Mouse (Mus musculus): ENCODE data around the gene Nup210l.
"Not testable (repeated sequence)": the region's sequence is repeated elsewhere in the genome, so short reads cannot be mapped to it uniquely, and the experiment has no call there.

Nup210l gene

DNA sequence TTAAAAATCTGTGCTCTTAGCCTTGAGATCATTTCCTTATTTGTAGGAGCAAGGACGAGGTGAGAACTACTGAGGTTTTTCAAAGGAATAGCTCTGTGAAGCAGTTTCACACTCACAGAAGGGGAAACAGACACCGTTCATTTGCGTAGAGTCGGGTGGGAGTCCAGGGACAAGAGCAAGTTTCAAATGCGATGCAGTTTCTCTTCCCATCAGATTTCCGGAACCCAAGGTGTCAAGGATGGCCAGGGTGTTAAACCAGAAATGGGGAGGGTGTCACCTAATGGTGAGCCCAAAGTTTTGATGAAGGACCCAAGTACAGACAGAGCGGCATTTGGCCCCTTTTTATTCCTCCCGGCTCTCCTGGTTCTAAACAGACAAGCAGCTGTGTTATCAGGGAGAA is 127.1 kb downstream of the Nup210l start:
- no peak for DNase-seq

- peak; percentile 95 to 98 for DNase-seq
These were observed 127.8 kb downstream of the Nup210l start, which contains the start of gene Jtb for GRCm38 (mm10) chr3:90231507-90232333. Jtb (plus strand) TSS chr3:90231597.

DNA sequence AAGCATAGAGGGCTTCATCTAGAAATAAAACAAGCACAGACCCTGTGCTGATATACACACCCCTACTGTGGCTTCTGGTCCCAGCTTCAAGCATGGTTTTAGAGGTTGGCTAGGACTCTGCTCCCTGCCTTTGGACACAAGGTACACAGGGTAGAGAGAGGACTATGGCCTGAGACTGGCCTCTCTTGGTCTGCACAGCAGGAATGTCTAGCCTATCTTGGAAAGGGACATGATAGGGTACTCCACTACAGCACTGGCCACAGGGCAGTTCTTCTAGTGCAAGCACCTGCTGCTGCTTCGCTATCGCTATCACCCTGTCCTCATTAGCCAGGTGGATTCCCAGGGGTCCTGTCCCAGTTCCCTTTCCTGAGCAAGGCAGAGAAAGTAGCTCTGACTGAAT is 137.3 kb downstream of the Nup210l start:
- peak; percentile 36 to 72 for DNase-seq

DNA sequence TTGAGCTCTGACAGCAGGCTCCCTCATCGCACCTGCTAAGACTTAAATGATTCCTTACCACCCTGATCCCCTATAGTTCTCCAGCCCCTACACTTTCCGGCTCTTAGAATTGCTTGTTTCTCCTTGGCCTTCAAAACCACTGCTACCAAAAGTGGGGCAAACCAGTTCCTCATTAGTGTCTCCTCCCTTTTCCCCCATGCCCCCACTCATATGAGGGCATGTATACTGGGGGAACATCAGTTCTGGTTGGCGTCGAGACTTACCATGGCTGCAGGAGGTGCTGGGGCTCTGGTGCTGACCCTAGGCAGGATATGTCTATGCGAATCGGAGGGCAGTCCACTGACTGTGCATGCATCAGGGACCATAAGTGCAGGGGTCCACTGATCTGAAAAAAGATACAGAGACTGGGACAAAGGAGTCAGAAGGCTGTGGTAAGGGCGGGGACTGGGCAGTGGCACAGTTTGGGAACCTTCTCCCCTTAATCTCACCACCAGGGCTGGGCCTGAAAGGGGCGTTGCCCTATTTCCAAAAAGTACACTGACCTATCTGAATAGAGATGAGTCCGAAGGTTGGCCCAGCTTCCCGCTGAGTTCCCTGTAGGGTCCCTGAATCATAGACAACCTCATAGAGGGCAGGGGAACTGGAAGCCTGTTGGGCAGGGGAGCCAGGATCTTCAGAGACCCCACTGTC is 137.9 kb downstream of the Nup210l start:
- no peak for DNase-seq

GRCm38 (mm10) chr3:90242984-90243775 is 139.2 kb downstream of the Nup210l start, which contains the start of gene Creb3l4:
Creb3l4 (minus strand) TSS chr3:90243512.
- DNase-seq, result peak; percentile 64 to 65

DNA sequence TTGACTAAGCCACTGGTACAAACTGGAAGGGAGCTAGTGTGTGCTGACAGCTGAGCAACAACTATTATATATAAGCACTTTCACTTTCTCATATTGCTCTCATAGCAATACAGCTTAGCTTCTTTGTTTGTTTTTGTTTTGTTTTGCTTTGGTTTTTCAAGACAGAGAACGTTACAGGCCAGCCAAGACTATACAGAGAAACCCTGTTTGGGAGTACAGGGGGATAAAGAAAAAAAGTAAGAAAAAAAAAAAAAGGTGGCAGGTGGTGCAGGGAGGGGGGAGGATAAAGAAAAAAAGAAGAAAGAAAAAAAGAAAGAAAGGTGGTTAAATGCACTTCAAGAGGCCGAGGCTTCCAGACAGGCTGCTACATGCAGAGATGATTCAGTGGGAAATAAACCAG is 141.5 kb downstream of the Nup210l start:
- no peak for DNase-seq

GRCm38 (mm10) chr3:90247630-90247959 is 143.7 kb downstream of the Nup210l start:
- no peak for DNase-seq

DNA sequence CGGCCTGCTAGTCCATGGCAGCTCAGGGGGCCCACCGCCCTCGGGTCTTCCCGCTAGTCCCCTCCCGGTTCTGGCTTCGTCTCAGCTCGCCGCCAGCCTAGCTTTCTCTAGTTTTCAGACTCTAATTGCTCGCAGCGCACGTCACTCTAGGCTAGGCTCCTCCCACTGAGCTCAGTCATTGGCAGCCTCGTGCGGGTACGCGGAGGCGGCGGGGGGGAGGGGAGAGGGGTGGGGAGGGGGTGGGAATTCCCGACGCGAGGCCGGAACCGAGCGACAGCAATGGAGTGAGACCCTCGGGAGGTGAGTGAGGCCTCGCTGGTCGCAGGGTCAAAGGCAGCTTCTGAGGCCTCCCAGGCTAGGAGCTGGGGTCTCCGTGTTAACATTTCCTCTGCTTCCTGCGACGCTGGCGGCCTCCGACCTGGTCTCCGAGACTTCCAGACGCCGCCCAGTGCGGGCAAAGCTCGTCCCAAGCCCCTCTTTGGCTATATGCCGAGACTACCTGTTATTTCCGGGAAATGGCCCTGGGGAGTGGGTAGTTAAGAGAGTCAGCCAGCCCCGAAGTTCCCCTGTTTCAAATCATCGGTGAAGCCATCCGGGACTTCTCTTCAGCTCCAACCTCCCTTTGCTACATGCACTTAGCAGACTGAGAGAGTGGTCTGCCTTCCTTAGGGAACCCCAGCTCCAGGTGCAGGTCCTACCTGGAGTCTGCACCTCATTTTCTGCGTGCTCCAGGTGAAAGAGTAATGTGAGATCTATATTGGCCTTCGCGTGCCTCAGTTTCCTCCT is 144.2 kb downstream of the Nup210l start, which contains the start of gene Slc39a1:
TSS of gene Slc39a1 (plus strand) at position 213 of the 786 bp plus-strand sequence.
- peak; percentile 97 for DNase-seq

GRCm38 (mm10) chr3:90248746-90249100 is 144.8 kb downstream of the Nup210l start:
- peak; percentile 18 to 58 for DNase-seq

DNA sequence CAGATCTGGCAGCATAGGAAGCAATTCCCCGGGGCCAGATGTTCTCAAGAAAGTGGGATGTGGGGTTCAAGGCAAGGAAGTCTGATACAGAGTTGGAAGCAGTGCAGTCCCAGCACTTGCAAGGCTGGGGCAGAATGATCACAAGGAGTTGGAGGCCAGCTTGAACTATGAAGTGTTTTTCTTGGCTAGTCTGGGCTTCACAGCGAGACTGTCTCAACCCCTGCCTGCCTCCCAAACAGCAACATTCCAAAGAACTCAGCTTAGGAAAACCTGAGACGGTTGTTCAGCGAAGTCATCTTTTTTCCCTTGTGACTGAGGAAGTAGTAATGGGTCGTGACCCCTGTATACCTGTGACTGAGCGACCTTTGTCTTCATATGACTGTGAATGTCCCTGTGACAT is 146.9 kb downstream of the Nup210l start:
- no peak for DNase-seq

DNA sequence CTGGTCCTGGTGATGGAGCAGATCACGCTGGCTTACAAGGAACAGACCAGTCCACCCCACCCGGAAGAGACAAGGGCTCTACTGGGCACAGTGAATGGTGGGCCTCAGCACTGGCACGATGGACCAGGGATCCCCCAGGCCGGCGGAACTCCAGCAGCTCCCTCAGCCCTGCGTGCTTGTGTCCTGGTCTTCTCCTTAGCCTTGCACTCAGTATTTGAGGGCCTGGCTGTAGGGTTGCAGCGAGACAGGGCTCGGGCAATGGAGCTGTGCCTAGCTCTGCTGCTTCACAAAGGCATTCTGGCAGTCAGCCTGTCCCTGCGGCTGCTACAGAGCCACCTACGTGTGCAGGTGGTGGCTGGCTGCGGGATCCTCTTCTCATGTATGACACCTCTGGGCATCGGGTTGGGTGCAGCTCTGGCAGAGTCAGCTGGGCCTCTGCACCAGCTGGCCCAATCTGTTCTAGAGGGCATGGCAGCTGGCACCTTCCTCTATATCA is 147.8 kb downstream of the Nup210l start:
- not testable (repeated sequence) for DNase-seq

DNA sequence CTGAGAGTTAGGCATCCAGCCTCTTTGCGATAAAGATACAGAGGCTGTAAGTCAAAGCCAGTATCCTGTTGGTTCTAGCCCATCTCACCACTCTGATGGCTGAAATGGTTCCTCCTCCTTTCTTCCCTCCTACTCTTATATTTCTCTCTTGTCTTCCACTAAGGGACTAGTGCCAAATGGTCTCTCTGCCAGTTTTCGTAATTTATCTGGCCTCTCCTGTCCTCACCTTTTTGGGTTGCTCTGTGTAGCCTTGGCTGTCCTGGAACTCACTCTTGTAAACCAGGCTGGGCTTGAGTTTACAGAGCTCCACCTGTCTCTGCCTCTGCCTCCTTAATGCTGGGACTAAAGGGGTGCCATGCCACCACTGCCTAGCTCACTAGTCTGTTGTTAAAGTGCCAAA is 148.7 kb downstream of the Nup210l start:
- not testable (repeated sequence) for DNase-seq

- DNase-seq, result not testable (repeated sequence)
These were observed 149.2 kb downstream of the Nup210l start for GRCm38 (mm10) chr3:90253174-90253573.

DNA sequence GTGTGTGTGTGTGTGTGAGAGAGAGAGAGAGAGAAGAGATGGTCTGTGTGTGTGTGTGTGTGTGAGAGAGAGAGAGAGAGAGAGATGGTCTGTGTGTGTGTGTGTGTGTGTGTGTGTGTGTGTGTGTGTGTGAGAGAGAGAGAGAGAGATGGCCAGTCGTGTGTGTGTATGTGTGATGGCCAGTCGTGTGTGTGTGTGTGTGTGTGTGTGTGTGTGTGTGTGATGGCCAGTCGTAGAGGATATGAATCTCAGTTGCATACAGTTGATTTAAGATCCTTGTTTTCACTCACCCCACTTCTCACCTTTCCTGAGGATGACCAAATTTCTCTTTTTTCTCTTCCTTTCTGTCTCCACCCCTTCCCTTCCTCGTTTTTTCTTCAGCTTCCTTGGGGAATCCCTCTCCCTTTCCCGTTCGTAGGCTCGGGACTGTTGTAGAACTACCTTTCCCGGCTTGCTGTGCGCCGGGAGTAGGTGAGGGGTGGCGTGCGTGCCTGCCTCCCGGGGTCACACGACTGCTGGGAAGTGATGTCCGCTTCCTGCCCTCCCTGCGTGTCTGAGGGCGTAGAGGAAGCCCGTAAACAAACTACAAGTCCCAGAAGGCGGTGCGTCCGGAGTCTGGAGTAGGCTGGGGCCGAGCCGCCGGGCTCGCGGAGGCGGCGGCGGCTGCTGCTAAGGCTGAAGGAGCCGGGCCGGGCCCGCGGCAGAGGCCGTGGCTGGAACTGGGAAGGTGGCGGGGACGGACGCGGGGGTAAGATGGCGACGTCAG is 149.9 kb downstream of the Nup210l start, which contains the start of gene Crtc2:
TSS of gene Crtc2 (plus strand) at position 511 of the 766 bp plus-strand sequence.
- peak; percentile 96 to 99 for DNase-seq

DNA sequence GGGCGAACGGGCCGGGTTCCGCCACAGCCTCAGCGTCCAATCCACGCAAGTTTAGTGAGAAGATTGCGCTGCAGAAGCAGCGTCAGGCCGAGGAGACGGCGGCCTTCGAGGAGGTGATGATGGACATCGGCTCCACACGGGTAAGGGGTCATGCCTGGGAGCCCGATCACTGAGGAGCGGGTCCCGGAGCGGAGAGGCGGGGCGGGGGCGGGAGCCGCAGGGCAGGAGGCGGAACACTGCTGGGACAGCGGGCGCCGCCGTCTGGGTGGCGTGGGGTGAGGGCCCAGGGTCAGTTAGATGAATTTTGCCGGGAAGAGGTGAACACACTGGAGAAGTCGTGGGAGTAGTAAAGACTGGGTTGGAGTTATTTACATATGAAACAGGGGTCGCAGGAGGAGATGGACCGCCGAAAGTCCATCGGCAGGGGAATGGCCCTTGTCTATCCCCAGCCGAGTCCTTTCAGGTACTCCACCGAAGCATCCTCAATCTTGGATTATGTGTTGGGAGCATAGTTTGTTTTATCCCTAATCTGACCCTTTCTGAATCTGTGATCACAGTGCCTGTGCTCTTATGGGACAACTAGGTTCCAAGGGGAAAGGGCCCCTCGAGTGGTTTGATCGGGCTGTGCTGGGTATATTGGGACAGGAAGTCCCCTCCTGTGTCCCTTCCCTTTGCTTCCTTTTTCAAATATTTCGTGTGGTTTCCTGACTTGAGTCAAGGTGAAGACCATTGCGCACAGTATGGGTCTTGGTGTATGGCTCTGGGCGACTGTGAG is 150.7 kb downstream of the Nup210l start:
- peak; percentile 59 to 85 for DNase-seq

DNA sequence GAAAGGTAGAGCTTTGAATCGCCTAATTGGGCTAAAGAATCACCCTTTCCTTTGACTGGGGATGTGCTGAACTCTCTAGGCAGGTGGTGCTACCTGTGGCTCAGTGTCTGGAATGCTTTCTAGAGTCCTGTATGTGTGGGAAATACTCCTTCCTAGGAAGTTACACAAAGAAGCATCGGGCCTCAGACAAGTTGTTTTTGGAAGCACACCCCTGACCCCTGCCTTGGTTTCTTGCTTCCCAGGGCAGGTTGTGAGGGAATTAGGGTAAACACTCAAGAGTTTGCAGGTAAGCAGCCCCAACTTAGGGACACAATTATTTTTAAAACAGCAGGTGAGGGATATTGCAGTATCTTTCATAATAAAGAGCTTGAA is 151.2 kb downstream of the Nup210l start:
- peak in 1 of 2 experiments; percentile 10 for DNase-seq

DNA sequence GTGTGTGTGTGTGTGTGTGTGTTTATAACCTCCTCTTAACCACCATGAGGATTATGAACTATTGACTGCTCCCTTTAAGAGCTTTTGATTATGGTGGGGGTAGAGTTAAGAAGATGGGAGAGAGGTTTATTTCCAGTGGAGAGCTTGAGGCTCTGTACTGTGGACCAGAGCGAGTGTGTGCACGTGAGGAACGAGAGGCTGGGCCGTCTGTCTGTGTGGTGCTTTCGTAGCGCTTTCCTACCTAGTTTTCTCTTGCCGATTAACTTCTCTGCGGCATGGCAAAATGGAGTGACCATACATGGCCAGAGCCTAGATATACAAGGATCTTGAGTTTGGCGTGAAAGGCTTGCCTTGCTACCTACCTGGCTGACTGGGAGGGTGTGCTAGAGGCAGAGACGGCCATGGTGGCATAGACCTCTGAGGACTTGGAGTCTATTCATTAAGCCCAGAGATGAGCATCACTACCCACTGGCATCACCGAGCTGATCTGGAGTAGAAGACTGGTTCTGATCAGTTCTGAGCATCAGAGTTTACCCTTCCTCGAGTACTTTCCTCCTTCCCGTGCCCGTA is 151.9 kb downstream of the Nup210l start:
- DNase-seq, result peak in 1 of 2 experiments; percentile 26

DNA sequence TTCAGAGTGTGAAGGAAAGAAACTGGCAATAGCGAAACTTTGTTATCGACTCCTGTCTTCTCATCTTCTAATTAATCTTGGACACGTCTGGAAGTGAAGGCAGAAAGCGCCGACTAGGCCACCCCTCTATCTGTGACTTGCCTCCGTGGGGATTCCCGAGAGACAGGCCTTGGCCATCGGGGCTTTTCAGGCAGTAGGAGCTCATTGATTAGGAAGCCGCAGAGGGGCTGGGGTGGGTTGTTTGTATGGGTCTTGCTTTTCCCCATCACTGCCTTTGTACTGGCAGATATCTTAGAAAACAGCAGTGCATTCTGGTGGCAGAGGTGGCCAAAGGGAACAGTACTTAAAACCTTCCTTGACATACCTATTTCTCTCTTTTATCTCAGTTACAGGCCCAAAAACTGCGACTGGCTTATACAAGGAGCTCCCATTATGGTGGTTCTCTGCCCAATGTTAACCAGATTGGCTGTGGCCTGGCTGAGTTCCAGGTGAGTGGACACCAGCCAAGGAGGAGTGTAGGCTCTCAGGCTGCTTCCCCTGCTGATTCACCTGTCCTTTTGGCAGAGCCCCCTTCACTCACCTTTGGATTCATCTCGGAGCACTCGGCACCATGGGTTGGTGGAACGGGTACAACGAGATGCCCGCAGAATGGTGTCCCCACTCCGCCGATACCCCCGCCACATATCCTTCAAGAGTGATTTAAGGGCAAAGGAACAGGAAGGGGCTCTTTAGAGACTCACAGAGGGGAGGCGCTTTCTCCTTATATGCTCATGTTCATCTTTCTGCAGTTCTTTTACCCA is 153.0 kb downstream of the Nup210l start:
- DNase-seq, result peak; percentile 74 to 75

DNA sequence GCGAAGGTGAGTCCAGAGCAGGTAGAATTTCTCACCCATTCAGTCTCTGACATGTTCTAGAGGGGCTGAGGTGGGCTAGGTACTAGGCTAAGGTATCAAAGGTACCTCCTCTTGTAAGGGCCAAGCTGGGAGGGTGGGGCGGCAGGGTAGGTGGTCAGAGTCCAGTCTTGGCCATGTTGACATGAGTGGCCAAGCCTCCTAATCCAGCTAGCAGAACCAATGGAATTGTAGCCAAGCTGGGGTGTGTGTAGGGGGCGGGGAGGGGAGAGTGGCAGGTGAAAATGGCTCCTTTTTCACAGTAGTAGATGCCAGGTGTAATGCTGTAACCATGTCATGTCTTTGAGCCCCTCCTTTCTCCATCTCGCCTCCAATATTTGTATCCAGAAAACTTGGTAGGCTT is 154.6 kb downstream of the Nup210l start:
- peak; percentile 51 to 83 for DNase-seq
